Mouse (Mus musculus) stomach, postnatal 0 days (tissue): ENCODE results near the gene Mfsd7a.

Experiments
- CTCF ChIP-seq: IDR thresholded peaks from 2 replicates; pipeline ENCODE4 v1.5.1; 2016; ENCODE audit warnings: antibody characterized with exemption, low read depth, mild to moderate bottlenecking, moderate library complexity
- EP300 ChIP-seq: optimal IDR thresholded peaks from 2 replicates; pipeline ENCODE3; 2016; ENCODE audit warnings: antibody characterized with exemption

GRCm38 (mm10) chr5:108403453-108403852 lies 45.2 kb downstream of the Mfsd7a start:
- no peak for TF ChIP-seq CTCF
- TF ChIP-seq EP300 = no peak
